Mouse (Mus musculus) neural tube, embryonic 14.5 days (tissue): ENCODE measurements at regions not wholly inside any gene's neighbourhood (a gene's known extent, or its start where the extent isn't known, plus 50 kb on each side); places are given as distances from the start of the nearest gene placed in this dataset.

ENCODE experiments used
- ATAC-seq: fragments of 200-750 bp; cut with Nextera tagmentation; 2 replicates; pipeline ENCODE4 v1.8.0; 2017; ENCODE audit warnings: low read depth, mild to moderate bottlenecking, moderate TSS enrichment, moderate library complexity
- H3K27ac ChIP-seq: fragments of 300-500 bp; sonication (generic); 2 replicates; pipeline ENCODE4 v1.5.1; 2014; ENCODE audit warnings: low read depth, mild to moderate bottlenecking, control low read depth, low read length, moderate library complexity, mixed read lengths
- H3K27me3 ChIP-seq: fragments of 300-500 bp; sonication (generic); 2 replicates; pipeline ENCODE4 v1.6.1; 2014; ENCODE audit warnings: low read length; ENCODE audit not compliant: control insufficient read depth, insufficient read depth
- H3K36me3 ChIP-seq: fragments of 300-500 bp; sonication (generic); 2 replicates; pipeline ENCODE4 v1.6.1; 2014; ENCODE audit warnings: low read length, mixed read lengths; ENCODE audit not compliant: control insufficient read depth, insufficient read depth
- H3K4me1 ChIP-seq: fragments of 300-500 bp; sonication (generic); 2 replicates; pipeline ENCODE4 v1.6.1; 2014; ENCODE audit warnings: low read length; ENCODE audit not compliant: control insufficient read depth, insufficient read depth
- H3K4me2 ChIP-seq: fragments of 300-500 bp; sonication (generic); 2 replicates; pipeline ENCODE4 v1.6.1; 2014; ENCODE audit warnings: mild to moderate bottlenecking, low read depth, low read length, control low read depth
- H3K4me3 ChIP-seq: fragments of 300-500 bp; sonication (generic); 2 replicates; pipeline ENCODE4 v1.5.1; 2014; ENCODE audit warnings: low read depth, low read length, control low read depth, mixed read lengths
- H3K9ac ChIP-seq: fragments of 300-500 bp; sonication (generic); replicated peaks from 2 replicates; pipeline ENCODE4 v1.6.1; 2014; ENCODE audit warnings: low read depth, mild to moderate bottlenecking, control low read depth, low read length, mixed read lengths
- H3K9me3 ChIP-seq: fragments of 300-500 bp; sonication (generic); 2 replicates; pipeline ENCODE4 v1.6.1; 2016; ENCODE audit warnings: low read length; ENCODE audit not compliant: control insufficient read depth
- WGBS: fragments of 180-500 bp; shearing (Covaris S2); extraction: QIAGEN DNeasy Blood & Tissue Kit; methylation state at CpG from one replicate; pipeline ENCODE4 v1.1.7; 2014; 5-methylcytosine and 5-hydroxymethylcytosine counted together

GRCm38 (mm10) chr9:12492890-12493618 lies 752.6 kb downstream of the Jrkl start:
- 71% methylated on average over 5 of the region's 5 CpGs for WGBS

DNA sequence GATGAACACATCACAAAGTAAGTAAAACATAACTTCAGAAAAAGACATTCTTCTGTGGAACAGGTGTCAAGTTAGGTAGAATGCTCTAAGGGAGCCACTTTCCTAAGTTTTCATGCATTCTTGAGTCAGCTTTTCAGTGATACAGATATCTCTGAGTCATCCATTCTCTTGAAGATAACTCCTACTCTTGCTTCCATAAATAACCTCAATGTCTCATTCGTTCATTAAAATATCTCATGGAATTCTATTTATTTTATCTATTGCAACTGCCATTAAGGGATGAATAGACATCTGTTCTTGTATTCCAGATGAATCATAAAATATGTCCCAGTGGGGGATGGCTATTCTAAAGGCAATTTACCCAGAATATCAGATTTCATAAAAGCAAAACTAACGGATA lies 787.8 kb downstream of the Jrkl start:
- no peak for ATAC-seq
- Histone ChIP-seq H3K27me3 (no peaks in the 10 kb centered on the region), H3K4me1 (no peaks in the 10 kb centered on the region), H3K4me2 (no peak overlapping the region), H3K36me3 (no peaks in the 10 kb centered on the region), H3K4me3 (no peak overlapping the region), H3K27ac (no peak overlapping the region), H3K9ac (no peak overlapping the region), H3K9me3 (no peaks in the 10 kb centered on the region)
- 72% methylated on average over 2 of the region's 2 CpGs for WGBS

More at GRCm38 (mm10) chr9:12492890-12493618, 752.6 kb downstream of the Jrkl start:
- Histone ChIP-seq H3K9ac (no peak overlapping the region), H3K4me3 (no peak overlapping the region), H3K4me1 (no peaks in the 10 kb centered on the region), H3K27ac (no peak overlapping the region), H3K4me2 (no peak overlapping the region), H3K9me3 (no peaks in the 10 kb centered on the region), H3K36me3 (no peaks in the 10 kb centered on the region), H3K27me3 (no peaks in the 10 kb centered on the region)
- ATAC-seq = no peak

- no peaks in the 10 kb centered on the region for H3K27me3 ChIP-seq
- no peak overlapping the region for H3K4me3 ChIP-seq
- ATAC-seq = no peak
- H3K36me3 ChIP-seq = no peaks in the 10 kb centered on the region
- no peak overlapping the region for H3K4me2 ChIP-seq
- H3K27ac ChIP-seq = no peak overlapping the region
- H3K4me1 ChIP-seq = no peaks in the 10 kb centered on the region
- H3K9me3 ChIP-seq = no peaks in the 10 kb centered on the region
- no peak overlapping the region for H3K9ac ChIP-seq
Observed at GRCm38 (mm10) chr9:12456695-12457094, 788.9 kb downstream of the Jrkl start.

GRCm38 (mm10) chr9:12434171-12434570 lies 811.5 kb downstream of the Jrkl start:
- H3K36me3 ChIP-seq = no peaks in the 10 kb centered on the region
- WGBS = 72% methylated on average over 3 of the region's 3 CpGs
- no peak for ATAC-seq

DNA sequence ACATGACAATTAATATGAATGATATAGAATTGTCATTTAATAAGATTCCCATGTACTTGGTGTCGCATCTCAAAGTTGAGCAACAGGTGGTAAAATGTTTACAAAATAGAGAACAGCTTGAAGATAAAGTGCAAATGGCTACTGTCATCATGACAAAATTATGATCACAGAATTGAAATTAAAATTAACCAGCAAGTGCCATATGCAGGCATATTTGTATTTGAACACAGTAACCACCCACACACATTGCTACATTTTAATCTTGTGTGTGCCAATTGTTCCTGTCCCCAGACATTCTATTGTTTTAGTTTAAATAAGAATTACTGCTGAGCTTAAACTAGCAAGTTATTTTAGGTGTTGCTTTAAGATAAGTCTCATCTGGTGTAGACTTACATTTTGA lies 823.7 kb downstream of the Jrkl start:
- WGBS = 94% methylated on average over 1 of the region's 1 CpGs
- Histone ChIP-seq H3K36me3 (no peaks in the 10 kb centered on the region), H3K4me3 (no peak overlapping the region), H3K27me3 (no peaks in the 10 kb centered on the region), H3K27ac (no peak overlapping the region), H3K4me2 (no peak overlapping the region), H3K9me3 (no peaks in the 10 kb centered on the region), H3K4me1 (no peaks in the 10 kb centered on the region), H3K9ac (no peak overlapping the region)
- no peak for ATAC-seq

More at GRCm38 (mm10) chr9:12434171-12434570, 811.5 kb downstream of the Jrkl start:
- no peak overlapping the region for H3K9ac ChIP-seq
- no peaks in the 10 kb centered on the region for H3K4me1 ChIP-seq
- no peaks in the 10 kb centered on the region for H3K27me3 ChIP-seq
- H3K4me2 ChIP-seq = no peak overlapping the region
- H3K27ac ChIP-seq = no peak overlapping the region
- H3K9me3 ChIP-seq = no peaks in the 10 kb centered on the region
- no peak overlapping the region for H3K4me3 ChIP-seq

DNA sequence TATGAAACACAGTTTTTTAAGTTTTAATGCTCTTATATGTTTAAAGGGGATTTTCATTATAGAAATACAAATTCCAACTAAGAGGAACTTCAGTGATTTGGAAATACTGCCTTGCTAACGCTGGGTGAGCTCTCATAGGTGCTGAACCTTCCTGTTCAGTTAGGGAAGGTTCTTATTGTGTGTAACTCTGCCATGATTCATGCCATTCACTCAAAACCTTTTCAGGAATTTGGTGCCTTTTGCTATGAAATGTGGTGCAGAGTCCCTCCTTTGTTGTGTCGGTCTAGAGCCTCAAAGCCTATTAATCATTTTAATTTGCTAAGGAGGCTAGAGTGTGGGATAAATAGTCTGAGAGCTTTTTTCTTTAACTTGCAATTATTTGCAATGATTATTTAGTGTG lies 837.1 kb downstream of the Jrkl start:
- H3K9ac ChIP-seq = no peak overlapping the region
- no peaks in the 10 kb centered on the region for H3K27me3 ChIP-seq
- no peak overlapping the region for H3K4me2 ChIP-seq
- WGBS = 63% methylated on average over 2 of the region's 2 CpGs
- H3K36me3 ChIP-seq = no peaks in the 10 kb centered on the region
- no peak overlapping the region for H3K27ac ChIP-seq
- no peak for ATAC-seq
- H3K4me1 ChIP-seq = no peaks in the 10 kb centered on the region
- H3K9me3 ChIP-seq = no peaks in the 10 kb centered on the region
- no peak overlapping the region for H3K4me3 ChIP-seq

DNA sequence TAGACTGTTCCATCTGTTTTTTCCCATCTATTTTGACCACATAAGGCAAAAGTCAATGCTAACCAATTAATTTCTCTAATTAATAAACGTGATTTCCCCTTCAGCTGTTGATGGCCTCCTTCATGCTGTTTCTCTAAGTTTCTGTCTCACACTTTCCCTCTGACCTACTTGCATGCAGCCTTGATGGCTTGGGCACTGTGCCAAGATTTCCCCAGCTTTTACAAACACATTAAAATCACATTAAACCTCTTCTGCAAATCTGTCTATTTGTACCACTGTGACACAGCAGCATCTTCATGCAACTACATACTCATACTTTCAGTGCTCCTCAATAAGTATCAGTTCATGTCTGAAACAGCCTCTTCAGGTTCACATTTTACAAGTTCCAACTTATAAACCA lies 841.4 kb downstream of the Jrkl start:
- Histone ChIP-seq H3K4me3 (no peak overlapping the region), H3K4me1 (no peaks in the 10 kb centered on the region), H3K27me3 (no peaks in the 10 kb centered on the region), H3K27ac (no peak overlapping the region), H3K4me2 (no peak overlapping the region), H3K9me3 (no peaks in the 10 kb centered on the region), H3K9ac (no peak overlapping the region), H3K36me3 (no peaks in the 10 kb centered on the region)
- peak; percentile 24; the same call in 1 of the 2 replicates for ATAC-seq
- 48% methylated on average over 1 of the region's 1 CpGs for WGBS

GRCm38 (mm10) chr9:12395648-12396047 lies 850.0 kb downstream of the Jrkl start:
- Histone ChIP-seq H3K9me3 (no peaks in the 10 kb centered on the region), H3K4me1 (no peaks in the 10 kb centered on the region), H3K4me3 (no peak overlapping the region), H3K4me2 (no peak overlapping the region), H3K27ac (no peak overlapping the region), H3K27me3 (no peaks in the 10 kb centered on the region), H3K36me3 (no peaks in the 10 kb centered on the region), H3K9ac (no peak overlapping the region)
- 81% methylated on average over 1 of the region's 1 CpGs for WGBS
- ATAC-seq = no peak

GRCm38 (mm10) chr9:12380732-12381645 lies 864.6 kb downstream of the Jrkl start:
- Histone ChIP-seq H3K9ac (no peak overlapping the region), H3K36me3 (no peaks in the 10 kb centered on the region), H3K27ac (no peak overlapping the region), H3K9me3 (no peaks in the 10 kb centered on the region), H3K27me3 (no peaks in the 10 kb centered on the region), H3K4me2 (no peak overlapping the region), H3K4me3 (no peak overlapping the region), H3K4me1 (no peaks in the 10 kb centered on the region)
- 9% methylated on average over 4 of the region's 4 CpGs for WGBS
- ATAC-seq = peak; percentile 63; the same call in 1 of the 2 replicates
